ENCODE assay signal across 8 mouse cellular contexts in genomic region chr14:40966862-40967597, GRCm38 (mm10). TPM values are rescaled to one million over a fixed set of nuclear protein-coding genes. Genes with fewer than 3 reads are reported as not detected.
DNase-seq lines count a peak whose midpoint lies in the region; ATAC-seq lines count a peak whose summit lies in the region.

No protein-coding gene starts in this region.

- peak overlapping the region; percentile 92 for H3K9ac ChIP-seq in heart, embryonic 15.5 days
- peak overlapping the region; percentile 92 for H3K9ac ChIP-seq in liver, embryonic 15.5 days
- peak overlapping the region; percentile 92 for H3K9ac ChIP-seq in neural tube, embryonic 12.5 days

- peak overlapping the region; percentile 92 for H3K27ac ChIP-seq in heart, embryonic 15.5 days
- peak overlapping the region; percentile 95 for H3K27ac ChIP-seq in liver, embryonic 15.5 days (replicated peaks)
- H3K27ac ChIP-seq in neural tube, embryonic 12.5 days: peak overlapping the region; percentile 79

- under 1% methylated on average over 60 of the region's 62 CpGs for WGBS in heart, embryonic 15.5 days
- WGBS in liver, embryonic 15.5 days (ENCODE audit: insufficient replicate concordance): under 1% methylated on average over 60 of the region's 62 CpGs
- WGBS in neural tube, embryonic 12.5 days: under 1% methylated on average over 62 of the region's 62 CpGs

- peak overlapping the region; percentile 94 for H3K4me2 ChIP-seq in heart, embryonic 15.5 days
- peak overlapping the region; percentile 97 for H3K4me2 ChIP-seq in liver, embryonic 15.5 days
- peak overlapping the region; percentile 92 for H3K4me2 ChIP-seq in neural tube, embryonic 12.5 days (replicated peaks)

- peak; percentile 82 for ATAC-seq in CD4-positive, CD25-positive, alpha-beta regulatory T cell, adult 4 months
- peak; percentile 95 for ATAC-seq in heart, embryonic 15.5 days (replicated peaks; ENCODE audit: insufficient number of reproducible peaks, insufficient read depth, low FRiP score, low read depth)
- peak; percentile 87 for ATAC-seq in liver, embryonic 15.5 days (ENCODE audit: insufficient read depth)
- peak; percentile 92 for ATAC-seq in neural tube, embryonic 12.5 days (ENCODE audit: low FRiP score, low read depth)

- DNase-seq in c-Kit-negative CD71-positive TER-119-positive erythroid progenitor cells, embryonic 14.5 days (ENCODE audit: low read depth, low spot score): peak; percentile 95
- DNase-seq in fibroblast of lung, adult 2 months (ENCODE audit: low read depth): peak; percentile 91
- peak; percentile 99 for DNase-seq in kidney, postnatal 25 days
- DNase-seq in telencephalon, adult 2 months (ENCODE audit: low read depth, low spot score): peak; percentile 95

- peak overlapping the region; percentile 94 for H3K4me3 ChIP-seq in heart, embryonic 15.5 days
- peak overlapping the region; percentile 88 for H3K4me3 ChIP-seq in liver, embryonic 15.5 days (replicated peaks)
- peak overlapping the region; percentile 87 for H3K4me3 ChIP-seq in neural tube, embryonic 12.5 days

- H3K9me3 ChIP-seq in heart, embryonic 15.5 days (replicated peaks): no peaks in the 10 kb centered on the region
- H3K9me3 ChIP-seq in liver, embryonic 15.5 days (replicated peaks): no peaks in the 10 kb centered on the region
- H3K9me3 ChIP-seq in neural tube, embryonic 12.5 days: no peaks in the 10 kb centered on the region

- H3K36me3 ChIP-seq in heart, embryonic 15.5 days: no peaks in the 10 kb centered on the region
- H3K36me3 ChIP-seq in liver, embryonic 15.5 days (replicated peaks): no peaks in the 10 kb centered on the region
- H3K36me3 ChIP-seq in neural tube, embryonic 12.5 days: no peaks in the 10 kb centered on the region

- no peaks in the 10 kb centered on the region for H3K27me3 ChIP-seq in heart, embryonic 15.5 days
- peaks cover 5% of the 10 kb centered on the region for H3K27me3 ChIP-seq in liver, embryonic 15.5 days
- H3K27me3 ChIP-seq in neural tube, embryonic 12.5 days (replicated peaks): no peaks in the 10 kb centered on the region

- peaks cover 36% of the 10 kb centered on the region for H3K4me1 ChIP-seq in heart, embryonic 15.5 days (replicated peaks)
- peaks cover 58% of the 10 kb centered on the region for H3K4me1 ChIP-seq in liver, embryonic 15.5 days (replicated peaks)
- peaks cover 31% of the 10 kb centered on the region for H3K4me1 ChIP-seq in neural tube, embryonic 12.5 days

RNA-seq across cellular contexts. Expression of gene Tspan14, which starts 0.4 kb away (rescaled TPM):
- polyA plus RNA-seq in CD4-positive, CD25-positive, alpha-beta regulatory T cell, adult 4 months (2017; shearing (Covaris generic)): 10 to 100 TPM; 62.4 to 88.4 TPM
- polyA plus RNA-seq in heart, embryonic 15.5 days (2015; fragmentation: Nextera tagmentation; extraction: Ambion mirVana): 32.7 and 50.9 TPM in 2 replicates
- polyA plus RNA-seq in liver, embryonic 15.5 days (2015; fragmentation: Nextera tagmentation; extraction: Ambion mirVana): 28.8 and 34.6 TPM in 2 replicates
- 99.6 and 99.7 TPM in 2 replicates for polyA plus RNA-seq in neural tube, embryonic 12.5 days (2016; fragmentation: Nextera tagmentation; extraction: Ambion mirVana)

RNA-seq across cellular contexts. Expression of gene Fam213a, which starts 46.6 kb away (rescaled TPM):
- polyA plus RNA-seq in CD4-positive, CD25-positive, alpha-beta regulatory T cell, adult 4 months (2017; shearing (Covaris generic)): 10 to 100 TPM; 12.4 to 13.4 TPM
- 42.9 and 44.8 TPM in 2 replicates for polyA plus RNA-seq in heart, embryonic 15.5 days (2015; fragmentation: Nextera tagmentation; extraction: Ambion mirVana)
- polyA plus RNA-seq in liver, embryonic 15.5 days (2015; fragmentation: Nextera tagmentation; extraction: Ambion mirVana): 69.5 and 77.2 TPM in 2 replicates
- 56.4 and 59.2 TPM in 2 replicates for polyA plus RNA-seq in neural tube, embryonic 12.5 days (2016; fragmentation: Nextera tagmentation; extraction: Ambion mirVana)

Comparison
In these comparisons a context has a peak if more than half of its experiments do, and no peak if none do; other contexts are left out.
1. Peak in every context shown above with its lines: DNase-seq, ATAC-seq, H3K4me3 ChIP-seq and H3K27ac ChIP-seq.